Mouse (Mus musculus): ENCODE measurements around the gene 1700028J19Rik.

DNA sequence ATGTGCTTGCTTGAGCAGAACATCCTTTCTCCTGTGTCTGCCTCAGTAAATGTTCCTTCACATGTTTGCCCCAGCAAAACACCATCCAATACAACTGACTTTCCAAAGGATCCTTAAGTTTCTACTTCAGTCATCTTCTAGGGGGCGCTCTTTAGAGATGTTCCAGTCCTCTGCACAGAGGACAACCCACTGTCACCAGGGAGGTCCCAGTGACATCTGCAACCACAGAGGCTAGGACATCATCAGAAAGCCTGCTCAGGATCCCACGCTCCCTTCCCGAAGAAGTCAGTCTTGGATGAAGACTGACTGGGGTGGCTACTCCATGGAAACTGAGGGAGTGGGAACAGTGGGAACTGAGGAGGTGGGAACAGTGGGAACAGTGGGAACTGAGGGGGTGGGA lies 29.1 kb upstream of the 1700028J19Rik start:
- TF ChIP-seq CTCF (IDR thresholded peaks at IDR 0.05; ENCODE audit: borderline replicate concordance, control insufficient read depth, extremely low read depth, insufficient read depth, low read length, poor library complexity) (no peak), POLR2A (IDR thresholded peaks at IDR 0.05; ENCODE audit: control insufficient read depth, extremely low read depth, insufficient read depth, low read length, poor library complexity) (no peak)
